In the genomic region with DNA sequence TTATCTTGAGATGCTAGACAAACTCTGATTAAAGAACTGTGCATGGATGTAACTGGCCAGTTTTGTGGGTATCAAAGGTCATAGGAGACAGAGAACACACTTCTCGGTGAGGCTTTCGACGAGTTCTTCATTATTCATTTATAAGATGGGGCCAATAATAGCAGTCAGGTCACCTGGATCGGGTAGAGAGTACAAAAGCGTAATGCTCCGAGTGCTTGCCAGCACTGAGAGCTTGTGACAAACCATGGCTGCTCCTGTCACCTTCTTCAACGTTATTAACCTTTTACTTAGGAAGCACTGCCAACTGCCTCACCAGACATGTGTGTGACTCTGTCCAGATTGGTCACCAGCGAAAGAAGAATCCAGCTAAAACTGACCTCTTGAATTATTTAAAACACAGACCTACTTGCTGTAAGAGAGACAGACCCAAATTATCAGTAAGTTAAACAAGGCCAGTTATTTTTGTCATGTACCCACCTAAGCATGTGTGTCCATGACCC, we compare ENCODE assay signal across 25 mouse cellular contexts. TPM values are rescaled to one million over a fixed set of nuclear protein-coding genes. Genes with fewer than 3 reads are reported as not detected.
DNase-seq lines count a peak whose midpoint lies in the region; ATAC-seq lines count a peak whose summit lies in the region.
"Had no signal": no experiment of that assay in that cellular context is flagged by ENCODE, and none has a peak within 500 bp of the region (broad histone marks: within the 10 kb centered on the region; RNA-seq: fewer than 3 reads in every experiment).

No protein-coding gene starts in this region.

- H3K4me2 ChIP-seq in heart, embryonic 12.5 days = no peak overlapping the region
- no peak overlapping the region for H3K4me2 ChIP-seq in intestine, embryonic 14.5 days (ENCODE audit: low read length)
- no peak overlapping the region for H3K4me2 ChIP-seq in intestine, embryonic 15.5 days (replicated peaks)
- H3K4me2 ChIP-seq: embryonic facial prominence, embryonic 13.5 days; forebrain, embryonic 12.5 days; forebrain, embryonic 15.5 days; hindbrain, embryonic 13.5 days had no signal

- no peak overlapping the region for H3K4me3 ChIP-seq in heart, embryonic 12.5 days
- H3K4me3 ChIP-seq in intestine, embryonic 14.5 days (ENCODE audit: low read depth, low read length) = no peak overlapping the region
- no peak overlapping the region for H3K4me3 ChIP-seq in intestine, embryonic 15.5 days (replicated peaks)
- H3K4me3 ChIP-seq: embryonic facial prominence, embryonic 10.5 days; embryonic facial prominence, embryonic 13.5 days; erythroblast, embryonic 14.5 days; forebrain, embryonic 12.5 days; forebrain, embryonic 15.5 days; hindbrain, embryonic 10.5 days; hindbrain, embryonic 13.5 days had no signal

- peak; percentile 91 for DNase-seq in heart, adult 11 months
- peak; percentile 15 for DNase-seq in intestine, embryonic 14.5 days (ENCODE audit: low spot score)
- DNase-seq in kidney, adult 8-10 months = peak; percentile 26 to 53
- no peak for DNase-seq in kidney, postnatal 4 days
- peak; percentile 33 to 58 for DNase-seq in kidney, postnatal 36 days
- no peak for DNase-seq in kidney, postnatal 14 days
- DNase-seq: adrenal gland, adult 8-10 months; adrenal gland, postnatal 25 days; cerebellum, adult 11-12 months; cerebellum, adult 8-10 months; cerebellum, postnatal 10 days; cerebellum, postnatal 36 days; embryo, embryonic 11 days; gastrocnemius, postnatal 25 days had no signal

- 74% methylated on average over 8 of the region's 8 CpGs for WGBS in heart, embryonic 12.5 days
- WGBS in intestine, embryonic 14.5 days = 85% methylated on average over 8 of the region's 8 CpGs
- WGBS in intestine, embryonic 15.5 days = 82% methylated on average over 8 of the region's 8 CpGs

- H3K9me3 ChIP-seq in heart, embryonic 12.5 days (replicated peaks) = no peaks in the 10 kb centered on the region
- H3K9me3 ChIP-seq in intestine, embryonic 14.5 days (ENCODE audit: control insufficient read depth, low read length) = no peaks in the 10 kb centered on the region
- H3K9me3 ChIP-seq in intestine, embryonic 15.5 days = no peaks in the 10 kb centered on the region
- H3K9me3 ChIP-seq: embryonic facial prominence, embryonic 10.5 days; embryonic facial prominence, embryonic 13.5 days; forebrain, embryonic 12.5 days; forebrain, embryonic 15.5 days; hindbrain, embryonic 10.5 days; hindbrain, embryonic 13.5 days had no signal

- no peaks in the 10 kb centered on the region for H3K36me3 ChIP-seq in heart, embryonic 12.5 days
- no peaks in the 10 kb centered on the region for H3K36me3 ChIP-seq in intestine, embryonic 14.5 days (ENCODE audit: control insufficient read depth, insufficient read depth, low read length)
- no peaks in the 10 kb centered on the region for H3K36me3 ChIP-seq in intestine, embryonic 15.5 days
- H3K36me3 ChIP-seq: embryonic facial prominence, embryonic 10.5 days; embryonic facial prominence, embryonic 13.5 days; forebrain, embryonic 12.5 days; forebrain, embryonic 15.5 days; hindbrain, embryonic 10.5 days; hindbrain, embryonic 13.5 days had no signal

- H3K27ac ChIP-seq in heart, embryonic 12.5 days (ENCODE audit: poor library complexity, severe bottlenecking) = no peak overlapping the region
- no peak overlapping the region for H3K27ac ChIP-seq in intestine, embryonic 14.5 days (ENCODE audit: low read depth)
- H3K27ac ChIP-seq in intestine, embryonic 15.5 days = no peak overlapping the region
- H3K27ac ChIP-seq: embryonic facial prominence, embryonic 10.5 days; embryonic facial prominence, embryonic 13.5 days; forebrain, embryonic 12.5 days; forebrain, embryonic 15.5 days; hindbrain, embryonic 10.5 days; hindbrain, embryonic 13.5 days had no signal

- no peaks in the 10 kb centered on the region for H3K27me3 ChIP-seq in heart, embryonic 12.5 days (replicated peaks)
- H3K27me3 ChIP-seq in intestine, embryonic 14.5 days (replicated peaks; ENCODE audit: control insufficient read depth, insufficient read depth, low read length) = no peaks in the 10 kb centered on the region
- no peaks in the 10 kb centered on the region for H3K27me3 ChIP-seq in intestine, embryonic 15.5 days (replicated peaks)
- H3K27me3 ChIP-seq: embryonic facial prominence, embryonic 13.5 days; forebrain, embryonic 12.5 days; forebrain, embryonic 15.5 days; hindbrain, embryonic 13.5 days had no signal

- no peak overlapping the region for H3K9ac ChIP-seq in heart, embryonic 12.5 days
- no peak overlapping the region for H3K9ac ChIP-seq in intestine, embryonic 14.5 days (ENCODE audit: low read length)
- no peak overlapping the region for H3K9ac ChIP-seq in intestine, embryonic 15.5 days
- H3K9ac ChIP-seq: embryonic facial prominence, embryonic 13.5 days; forebrain, embryonic 12.5 days; forebrain, embryonic 15.5 days; hindbrain, embryonic 13.5 days had no signal

- H3K4me1 ChIP-seq in heart, embryonic 12.5 days (replicated peaks) = no peaks in the 10 kb centered on the region
- no peaks in the 10 kb centered on the region for H3K4me1 ChIP-seq in intestine, embryonic 14.5 days (replicated peaks; ENCODE audit: control insufficient read depth, insufficient read depth, low read length)
- no peaks in the 10 kb centered on the region for H3K4me1 ChIP-seq in intestine, embryonic 15.5 days (replicated peaks)
- H3K4me1 ChIP-seq: embryonic facial prominence, embryonic 13.5 days; forebrain, embryonic 15.5 days; hindbrain, embryonic 13.5 days had no signal

- no peak for ATAC-seq in heart, embryonic 12.5 days (ENCODE audit: insufficient number of reproducible peaks, low FRiP score)
- no peak for ATAC-seq in intestine, embryonic 14.5 days (replicated peaks; ENCODE audit: low FRiP score, low TSS enrichment, low read depth)
- ATAC-seq in intestine, embryonic 15.5 days = no peak
- ATAC-seq: activated CD4-positive, CD25-positive, alpha-beta regulatory T cell, adult 4 months; forebrain, embryonic 15.5 days; hindbrain, embryonic 16.5 days had no signal

RNA-seq across cellular contexts. Expression of a gene that starts 18.6 kb away (rescaled TPM):
- 2.4 and 2.5 TPM in 2 replicates for polyA plus RNA-seq in heart, embryonic 12.5 days (2016; fragmentation: Nextera tagmentation; extraction: Ambion mirVana)
- polyA plus RNA-seq in intestine, embryonic 14.5 days (2014; fragmentation: Nextera tagmentation; extraction: Ambion mirVana) = 5.1 and 7.1 TPM in 2 replicates
- 5.3 and 6.8 TPM in 2 replicates for polyA plus RNA-seq in intestine, embryonic 15.5 days (2015; fragmentation: Nextera tagmentation; extraction: Ambion mirVana)

Comparison
In these comparisons a context has a peak if more than half of its experiments do, and no peak if none do; other contexts are left out.
1. DNase-seq: peak in heart, adult 11 months (single experiment), intestine, embryonic 14.5 days (single experiment), kidney, adult 8-10 months (2 of 2) and kidney, postnatal 36 days (2 of 2); none in kidney, postnatal 4 days (0 of 2) and kidney, postnatal 14 days (single experiment).